Mouse (Mus musculus) left cerebral cortex, adult 9 months (tissue): ENCODE results near the gene Dnajc5.
A peak's percentile ranks its signal among the peaks of the same experiment; 100 is the strongest.
"Not testable (repeated sequence)": the region's sequence is repeated elsewhere in the genome, so short reads cannot be mapped to it uniquely, and the experiment has no call there.

Source experiments
- DNase-seq, 2 experiments: peaks; one replicate each; pipeline ENCODE4 v3.0.0; 2022; ENCODE audit warnings: low spot score in 2 of 2

Dnajc5 gene

GRCm38 (mm10) chr2:181520118-181520935, at the start of gene Dnajc5:
TSS of gene Dnajc5 (plus strand) at chr2:181520485.
- DNase-seq, result peak; percentile 97 to 98

DNA sequence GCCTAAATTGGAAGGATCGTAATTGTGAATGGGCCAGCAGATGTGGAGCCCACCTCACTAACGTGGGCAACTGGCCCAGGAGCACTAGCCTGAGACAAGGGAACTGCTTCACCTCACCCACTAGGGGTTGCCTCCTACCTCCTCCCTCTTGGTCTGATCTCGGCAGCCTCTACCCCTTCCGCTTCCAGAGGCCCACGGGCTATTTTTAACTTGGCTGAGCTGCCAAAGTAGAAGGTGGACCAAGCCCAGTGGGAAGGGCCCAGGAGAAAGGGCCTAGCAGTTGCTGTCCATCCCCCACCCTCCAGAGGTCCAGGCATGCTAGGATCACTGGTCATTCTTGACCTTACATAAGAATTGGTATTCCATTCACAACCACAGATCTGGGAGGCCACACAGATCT, 49.0 kb upstream of the Dnajc5 start:
- no peak for DNase-seq

- DNase-seq, result no peak
Measured at GRCm38 (mm10) chr2:181472256-181472827, 47.9 kb upstream of the Dnajc5 start.

DNA sequence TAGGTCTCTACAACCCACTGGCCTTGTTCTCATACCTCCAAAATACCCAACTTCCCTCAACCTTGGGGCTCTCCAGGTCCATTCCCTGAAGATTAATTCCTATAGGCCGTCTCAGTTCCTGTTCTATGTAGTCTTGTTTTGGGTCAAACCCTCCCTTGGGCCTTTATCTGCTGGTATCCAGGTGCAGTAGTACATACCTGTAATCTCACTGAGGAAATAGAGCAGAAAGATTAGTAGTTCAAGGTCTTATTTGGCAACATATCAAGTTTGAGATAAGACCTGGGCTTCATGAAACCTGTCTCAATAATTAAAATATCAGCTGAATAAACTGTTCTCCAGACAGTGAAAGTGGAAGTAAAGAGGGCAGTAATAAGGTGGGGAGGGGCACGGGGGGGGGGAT, 37.2 kb upstream of the Dnajc5 start:
- no peak for DNase-seq

DNA sequence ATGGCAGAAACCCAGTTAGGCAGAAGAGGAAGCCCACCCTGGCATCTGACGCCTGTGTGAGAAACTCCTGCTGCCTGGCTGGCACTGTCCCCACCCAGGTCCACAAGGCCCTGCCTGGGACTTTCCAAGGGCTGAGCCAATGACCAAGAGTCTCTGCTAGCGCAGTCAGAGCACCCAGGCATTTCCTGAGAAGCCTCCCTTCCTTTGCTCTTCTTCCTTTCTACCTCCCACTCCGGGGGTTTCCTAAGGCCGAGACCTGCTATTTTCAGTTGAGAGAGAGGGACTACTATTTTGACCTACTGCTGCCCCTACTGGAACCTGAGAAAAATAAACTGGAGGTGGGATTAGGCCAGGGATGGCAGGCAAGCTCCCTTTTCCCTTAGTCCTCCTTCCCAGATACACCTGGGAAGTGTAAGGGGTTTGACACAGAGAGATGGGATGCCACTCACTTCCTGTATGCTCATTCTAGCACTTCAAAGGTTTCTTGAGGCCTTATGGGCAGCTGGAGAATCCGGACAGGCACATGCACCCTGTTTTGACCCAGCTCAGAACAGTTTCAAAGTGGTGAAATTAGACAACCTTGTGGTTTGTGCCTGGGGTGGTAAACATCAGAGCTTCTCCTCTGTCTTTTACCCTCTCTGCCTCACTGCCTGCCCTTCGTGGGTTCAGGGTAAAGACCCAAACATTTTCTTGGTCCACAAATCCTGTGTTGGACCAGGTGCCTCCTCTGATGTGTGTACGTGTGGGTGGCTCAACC, 36.5 kb upstream of the Dnajc5 start:
- DNase-seq, result no peak

GRCm38 (mm10) chr2:181484456-181485233, 35.6 kb upstream of the Dnajc5 start:
- no peak for DNase-seq

GRCm38 (mm10) chr2:181485741-181486140, 34.5 kb upstream of the Dnajc5 start:
- no peak for DNase-seq

- no peak for DNase-seq
Measured at GRCm38 (mm10) chr2:181487338-181488277, 32.7 kb upstream of the Dnajc5 start.

GRCm38 (mm10) chr2:181491432-181492205, 28.7 kb upstream of the Dnajc5 start:
- DNase-seq, result no peak

DNA sequence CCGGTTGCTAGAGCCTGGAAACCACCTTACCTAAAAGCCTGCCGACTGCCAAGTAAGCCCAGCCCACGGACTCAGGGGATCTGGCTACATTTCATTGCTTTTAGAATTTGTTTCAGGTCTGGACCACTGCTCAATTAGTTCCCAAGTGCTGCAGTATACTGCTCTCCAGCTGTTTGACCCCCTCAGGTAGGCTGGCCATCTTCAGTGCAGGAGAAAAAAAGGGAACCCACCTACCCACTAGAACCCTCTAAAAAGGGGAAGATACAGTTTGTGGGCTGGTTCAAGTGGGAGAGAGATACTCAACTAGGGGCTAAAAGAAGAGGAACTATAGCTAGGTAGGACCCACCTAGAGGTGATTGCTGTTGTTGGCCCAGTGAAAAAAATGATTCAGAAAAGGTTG, 28.1 kb upstream of the Dnajc5 start:
- DNase-seq, result no peak

GRCm38 (mm10) chr2:181493156-181493927, 26.9 kb upstream of the Dnajc5 start, which contains the start of gene Abhd16b:
TSS of gene Abhd16b (plus strand) at chr2:181493206.
- no peak for DNase-seq

DNA sequence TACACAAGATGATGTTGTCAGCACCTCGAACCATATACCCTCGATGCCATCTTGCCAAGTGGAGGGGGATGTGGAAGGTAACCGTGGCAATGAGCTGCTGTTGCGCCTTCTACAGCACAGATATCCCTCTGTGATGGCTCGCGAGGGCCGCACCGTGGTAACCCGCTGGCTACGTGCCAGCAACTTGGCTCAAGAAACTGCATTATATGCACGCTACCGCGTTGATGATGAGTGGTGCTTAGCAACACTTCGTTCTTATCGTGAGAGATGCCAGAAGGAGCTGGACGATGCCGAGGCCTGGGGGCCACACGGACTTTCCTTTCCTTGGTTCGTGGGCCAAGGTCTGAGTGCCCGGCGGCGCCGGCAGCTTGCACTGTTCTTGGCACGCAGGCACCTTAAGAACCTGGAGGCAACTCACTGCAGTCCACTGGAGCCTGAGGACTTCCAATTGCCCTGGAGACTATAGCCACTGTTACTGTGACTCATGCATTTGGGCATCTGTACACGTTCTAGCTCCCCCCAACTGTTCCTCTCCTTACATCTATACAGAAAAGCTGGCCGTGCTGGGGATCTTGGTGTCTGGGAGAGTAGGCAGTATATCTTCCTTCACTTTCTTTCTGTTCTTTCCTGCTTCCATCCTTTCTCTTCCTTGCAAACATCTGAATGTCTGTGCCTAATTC, 25.9 kb upstream of the Dnajc5 start:
- DNase-seq, result no peak

GRCm38 (mm10) chr2:181495845-181496244, 24.4 kb upstream of the Dnajc5 start:
- DNase-seq, result not testable (repeated sequence)

GRCm38 (mm10) chr2:181496281-181496680, 24.0 kb upstream of the Dnajc5 start:
- peak in 1 of 2 experiments; percentile 43 for DNase-seq

- peak; percentile 88 to 94 for DNase-seq
Measured at GRCm38 (mm10) chr2:181496831-181497547, 23.3 kb upstream of the Dnajc5 start, which contains the start of gene Tpd52l2. TSS of gene Tpd52l2 (plus strand) at chr2:181497142.

GRCm38 (mm10) chr2:181497548-181497875, 22.8 kb upstream of the Dnajc5 start:
- DNase-seq, result peak in 1 of 2 experiments; percentile 38

- DNase-seq, result no peak
Measured at GRCm38 (mm10) chr2:181498644-181499043, 21.6 kb upstream of the Dnajc5 start.

GRCm38 (mm10) chr2:181509191-181509590, 11.1 kb upstream of the Dnajc5 start:
- no peak for DNase-seq
